Mouse (Mus musculus) intestine, embryonic 16.5 days (tissue): ENCODE measurements around the gene Eno1. TPM values are rescaled to one million over a fixed set of nuclear protein-coding genes. Genes with fewer than 3 reads are reported as not detected.
A peak's percentile ranks its signal among the peaks of the same experiment; 100 is the strongest.

Experiments
- ATAC-seq: fragments of 200-750 bp; cut with Nextera tagmentation; 2 replicates; pipeline ENCODE4 v1.8.0; 2017; ENCODE audit warnings: moderate TSS enrichment, moderate library complexity
- H3K27ac ChIP-seq: fragments of 300-500 bp; sonication (generic); 2 replicates; pipeline ENCODE4 v1.5.1; 2014; ENCODE audit warnings: mild to moderate bottlenecking, low read length
- H3K27me3 ChIP-seq: fragments of 300-500 bp; sonication (generic); replicated peaks from 2 replicates; pipeline ENCODE4 v1.6.1; 2014; ENCODE audit warnings: low read length, control low read depth, mixed read lengths; ENCODE audit not compliant: control insufficient read depth, insufficient read depth
- H3K36me3 ChIP-seq: fragments of 300-500 bp; sonication (generic); 2 replicates; pipeline ENCODE4 v1.6.1; 2014; ENCODE audit warnings: low read length, control low read depth; ENCODE audit not compliant: control insufficient read depth, insufficient read depth
- H3K4me1 ChIP-seq: fragments of 300-500 bp; sonication (generic); 2 replicates; pipeline ENCODE4 v1.6.1; 2014; ENCODE audit warnings: low read length, control low read depth, mixed read lengths; ENCODE audit not compliant: control insufficient read depth, insufficient read depth
- H3K4me2 ChIP-seq: fragments of 300-500 bp; sonication (generic); 2 replicates; pipeline ENCODE4 v1.6.1; 2014; ENCODE audit warnings: low read depth, low read length, control low read depth
- H3K4me3 ChIP-seq: fragments of 300-500 bp; sonication (generic); 2 replicates; pipeline ENCODE4 v1.5.1; 2014; ENCODE audit warnings: mild to moderate bottlenecking, low read length
- H3K9ac ChIP-seq: fragments of 300-500 bp; sonication (generic); 2 replicates; pipeline ENCODE4 v1.6.1; 2014; ENCODE audit warnings: low read depth, low read length
- H3K9me3 ChIP-seq: fragments of 300-500 bp; sonication (generic); 2 replicates; pipeline ENCODE4 v1.6.1; 2016; ENCODE audit warnings: low read length, control low read depth; ENCODE audit not compliant: control insufficient read depth
- WGBS: fragments of 180-500 bp; shearing (Covaris S2); extraction: QIAGEN DNeasy Blood & Tissue Kit; methylation state at CpG from one replicate; pipeline ENCODE4 v1.1.7; 2014; 5-methylcytosine and 5-hydroxymethylcytosine counted together
- polyA plus RNA-seq: library from polyadenylated mRNA; unstranded; fragments of >200 nt; fragmentation: Nextera tagmentation; extraction: Ambion mirVana; gene quantifications from 2 replicates; pipeline ENCODE4 v1.2.1, GENCODE M21; 2015

Gene Eno1
- polyA plus RNA-seq, 1 experiment from 2014 or later: 2,067 TPM

DNA sequence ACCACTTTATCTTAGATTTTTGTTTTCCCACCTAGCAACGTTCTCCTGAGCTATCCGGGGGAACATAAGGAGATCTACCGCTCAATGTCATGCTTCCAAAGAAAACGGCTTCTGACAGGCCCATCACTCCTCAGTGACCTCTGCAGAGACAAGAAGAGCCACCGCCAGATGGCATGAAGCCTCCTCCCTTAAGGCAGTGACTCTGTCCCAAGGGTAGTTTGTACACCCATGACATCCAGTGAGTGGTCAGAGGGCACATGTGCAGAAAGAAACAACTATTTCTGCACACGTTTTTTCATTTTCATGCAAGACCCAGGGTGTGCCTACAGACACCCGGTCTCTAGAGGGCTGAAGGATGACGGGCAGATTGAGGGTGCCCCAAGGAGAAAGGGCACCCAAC is 26.2 kb upstream of the Eno1 start:
- Histone ChIP-seq H3K4me3 (no peak overlapping the region), H3K9ac (no peak overlapping the region), H3K9me3 (no peaks in the 10 kb centered on the region), H3K4me2 (no peak overlapping the region), H3K27ac (no peak overlapping the region), H3K36me3 (no peaks in the 10 kb centered on the region), H3K27me3 (no peaks in the 10 kb centered on the region), H3K4me1 (no peaks in the 10 kb centered on the region; the same call in 1 of the 2 replicates)
- WGBS: 84% methylated on average over 8 of the region's 8 CpGs
- ATAC-seq: no peak

DNA sequence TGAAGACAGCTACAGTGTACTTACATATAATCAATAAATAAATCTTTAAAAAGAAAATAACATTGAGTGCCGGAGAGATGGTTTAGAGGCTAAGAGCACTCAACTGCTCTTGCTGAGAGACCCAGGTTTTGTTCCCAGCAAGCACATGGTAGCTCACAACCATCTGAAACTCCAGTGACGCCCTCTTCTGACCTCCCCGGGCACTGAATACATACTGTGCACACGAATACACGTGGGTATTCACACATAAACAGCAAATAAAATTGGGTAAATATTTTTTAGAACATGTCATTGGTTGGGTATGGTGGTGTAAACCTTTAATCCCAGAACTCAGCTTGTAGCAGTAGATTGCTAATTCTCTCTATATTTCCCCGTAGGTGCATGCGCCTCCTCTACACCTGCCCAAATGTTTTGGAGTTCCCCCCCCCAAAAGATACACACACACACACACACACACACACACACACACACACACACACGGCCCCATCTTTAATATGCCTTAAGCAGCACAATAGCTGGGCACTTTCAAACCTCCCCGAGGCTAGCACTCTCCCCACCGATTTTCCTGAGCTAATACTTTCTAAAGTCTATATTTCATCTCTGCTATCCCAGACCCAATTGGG is 24.5 kb upstream of the Eno1 start:
- peak overlapping the region; percentile 38 for H3K4me3 ChIP-seq
- peak overlapping the region; percentile 54 for H3K4me2 ChIP-seq
- H3K36me3 ChIP-seq: no peaks in the 10 kb centered on the region
- no peaks in the 10 kb centered on the region; the same call in 1 of the 2 replicates for H3K4me1 ChIP-seq
- 51% methylated on average over 10 of the region's 10 CpGs for WGBS
- peak overlapping the region; percentile 51; the same call in 1 of the 2 replicates for H3K9ac ChIP-seq
- no peak overlapping the region for H3K27ac ChIP-seq
- peak; percentile 51 for ATAC-seq
- no peaks in the 10 kb centered on the region for H3K9me3 ChIP-seq
- H3K27me3 ChIP-seq: no peaks in the 10 kb centered on the region

DNA sequence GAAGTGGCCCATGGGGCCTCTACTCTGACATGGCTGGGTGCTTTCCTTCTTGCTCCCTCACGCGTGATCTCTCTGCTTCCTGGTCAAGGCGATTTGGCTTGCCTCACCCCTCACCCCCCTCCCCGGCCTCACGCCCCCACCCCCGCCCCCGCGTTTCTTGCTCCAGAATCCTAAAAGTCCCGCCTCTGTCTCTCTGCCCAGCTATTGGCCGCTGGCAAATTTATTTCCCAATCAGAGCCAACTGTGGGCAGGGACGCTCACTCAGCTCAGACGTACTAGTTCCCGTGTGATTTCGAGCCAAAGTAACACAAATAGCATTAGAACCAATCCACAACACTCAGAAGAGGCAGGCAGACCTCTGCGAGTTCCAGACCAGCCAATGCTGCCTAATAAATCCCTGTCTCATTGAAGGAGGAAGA is 24.0 kb upstream of the Eno1 start:
- Histone ChIP-seq H3K4me1 (no peaks in the 10 kb centered on the region; the same call in 1 of the 2 replicates), H3K27ac (0 out of 2 replicates have a peak overlapping the region, but pooled peaks have one; percentile 1), H3K4me2 (peak overlapping the region; percentile 54), H3K9ac (peak overlapping the region; percentile 51), H3K4me3 (peak overlapping the region; percentile 38), H3K9me3 (no peaks in the 10 kb centered on the region), H3K27me3 (no peaks in the 10 kb centered on the region), H3K36me3 (no peaks in the 10 kb centered on the region)
- 3% methylated on average over 15 of the region's 15 CpGs for WGBS
- peak; percentile 88 for ATAC-seq

DNA sequence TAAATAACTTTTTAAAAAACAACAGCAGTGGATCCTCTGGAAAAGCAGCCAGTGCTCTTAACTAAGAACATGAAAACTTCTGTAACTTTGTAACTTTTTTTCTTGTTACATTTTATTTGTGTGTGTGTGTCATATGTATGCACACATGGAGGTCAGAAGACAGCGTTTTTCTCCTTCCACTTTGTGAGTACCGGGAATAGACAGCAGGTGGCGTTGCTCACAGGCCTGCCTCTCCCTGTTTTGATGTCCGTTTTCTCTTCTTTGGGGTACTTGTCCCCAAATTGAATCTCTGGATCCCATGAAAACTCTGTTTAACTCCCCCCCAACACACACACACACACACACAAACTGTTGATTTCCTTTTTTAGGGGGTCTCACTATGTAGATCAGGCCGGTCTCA is 22.6 kb upstream of the Eno1 start:
- Histone ChIP-seq H3K4me3 (no peak overlapping the region), H3K9ac (no peak overlapping the region), H3K27me3 (no peaks in the 10 kb centered on the region), H3K4me2 (no peak overlapping the region), H3K9me3 (no peaks in the 10 kb centered on the region), H3K27ac (no peak overlapping the region), H3K4me1 (no peaks in the 10 kb centered on the region; the same call in 1 of the 2 replicates), H3K36me3 (no peaks in the 10 kb centered on the region)
- ATAC-seq: no peak
- WGBS: 35% methylated on average over 5 of the region's 5 CpGs

DNA sequence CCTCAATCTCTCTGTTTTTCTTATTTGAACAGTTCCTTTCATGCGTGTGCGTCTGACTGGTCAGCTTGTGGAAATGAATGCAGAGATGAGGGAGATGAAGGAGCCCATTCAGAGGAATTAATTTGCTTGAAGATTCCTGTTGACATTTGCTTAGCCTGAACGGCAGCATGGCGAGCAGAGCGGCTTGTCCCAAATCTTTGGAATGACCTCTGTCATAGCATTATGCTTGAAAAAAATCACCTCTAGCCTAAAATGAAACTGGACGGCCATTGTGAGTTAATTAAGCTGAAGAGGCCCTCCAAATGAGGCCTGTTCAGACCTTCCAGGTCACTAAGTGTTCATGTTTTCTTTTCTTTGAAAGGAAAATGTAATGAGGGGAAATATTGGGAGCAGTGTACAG is 20.1 kb upstream of the Eno1 start:
- Histone ChIP-seq H3K4me2 (no peak overlapping the region), H3K27ac (no peak overlapping the region), H3K4me3 (no peak overlapping the region), H3K27me3 (no peaks in the 10 kb centered on the region), H3K4me1 (peaks cover 7% of the 10 kb centered on the region), H3K9ac (no peak overlapping the region), H3K9me3 (no peaks in the 10 kb centered on the region), H3K36me3 (no peaks in the 10 kb centered on the region)
- no peak for ATAC-seq
- WGBS: 78% methylated on average over 6 of the region's 6 CpGs

DNA sequence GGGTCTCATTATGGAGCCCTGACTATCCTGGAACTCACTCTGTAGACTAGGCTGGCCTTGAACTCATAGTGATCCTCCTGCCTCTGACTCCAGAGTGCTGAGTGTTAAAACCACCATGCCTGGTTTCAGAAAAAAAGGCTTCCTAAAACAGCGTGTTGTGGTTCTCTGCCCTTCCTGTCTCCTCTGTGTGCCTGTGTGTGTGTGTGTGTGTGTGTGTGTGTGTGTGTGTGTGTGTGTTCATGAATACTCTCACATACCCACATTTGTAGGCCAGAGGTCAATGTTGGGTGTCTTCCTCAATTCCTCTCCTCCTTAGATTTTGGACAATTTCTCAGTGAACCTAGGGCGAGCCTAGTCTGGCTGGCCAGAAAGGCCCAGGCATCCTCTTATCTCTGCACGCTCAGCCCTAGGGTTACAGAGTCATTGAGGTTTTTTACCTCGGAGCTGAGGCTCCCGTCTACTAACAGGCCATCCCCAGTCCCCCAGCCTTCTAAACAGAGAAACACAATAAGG is 19.4 kb upstream of the Eno1 start:
- Histone ChIP-seq H3K4me2 (no peak overlapping the region), H3K27me3 (no peaks in the 10 kb centered on the region), H3K27ac (no peak overlapping the region), H3K4me3 (no peak overlapping the region), H3K4me1 (peaks cover 7% of the 10 kb centered on the region), H3K9ac (no peak overlapping the region), H3K9me3 (no peaks in the 10 kb centered on the region), H3K36me3 (no peaks in the 10 kb centered on the region)
- 66% methylated on average over 5 of the region's 5 CpGs for WGBS
- no peak for ATAC-seq

DNA sequence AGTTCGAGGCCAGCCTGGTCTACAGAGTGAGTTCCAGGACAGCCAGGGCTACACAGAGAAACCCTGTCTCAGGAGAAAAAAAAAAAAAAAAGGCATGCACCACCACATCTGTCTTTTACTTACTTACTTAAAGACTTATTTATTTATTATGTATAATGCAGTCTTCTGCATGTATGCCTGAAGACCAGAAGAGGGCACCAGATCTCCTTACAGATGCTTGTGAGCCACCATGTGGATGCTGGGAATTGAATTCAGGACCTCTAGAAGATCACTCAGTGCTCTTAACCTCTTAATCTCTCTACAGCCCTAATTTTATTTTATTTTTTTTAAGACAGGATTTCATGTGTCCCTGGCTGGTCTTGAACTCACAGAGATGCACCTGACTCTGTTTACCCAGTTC is 18.6 kb upstream of the Eno1 start:
- ATAC-seq: no peak
- H3K36me3 ChIP-seq: no peaks in the 10 kb centered on the region
- no peaks in the 10 kb centered on the region for H3K9me3 ChIP-seq
- H3K4me3 ChIP-seq: no peak overlapping the region
- H3K4me2 ChIP-seq: no peak overlapping the region
- H3K27me3 ChIP-seq: no peaks in the 10 kb centered on the region
- WGBS: 92% methylated on average over 1 of the region's 1 CpGs
- H3K27ac ChIP-seq: no peak overlapping the region
- peaks cover 7% of the 10 kb centered on the region for H3K4me1 ChIP-seq
- H3K9ac ChIP-seq: no peak overlapping the region

DNA sequence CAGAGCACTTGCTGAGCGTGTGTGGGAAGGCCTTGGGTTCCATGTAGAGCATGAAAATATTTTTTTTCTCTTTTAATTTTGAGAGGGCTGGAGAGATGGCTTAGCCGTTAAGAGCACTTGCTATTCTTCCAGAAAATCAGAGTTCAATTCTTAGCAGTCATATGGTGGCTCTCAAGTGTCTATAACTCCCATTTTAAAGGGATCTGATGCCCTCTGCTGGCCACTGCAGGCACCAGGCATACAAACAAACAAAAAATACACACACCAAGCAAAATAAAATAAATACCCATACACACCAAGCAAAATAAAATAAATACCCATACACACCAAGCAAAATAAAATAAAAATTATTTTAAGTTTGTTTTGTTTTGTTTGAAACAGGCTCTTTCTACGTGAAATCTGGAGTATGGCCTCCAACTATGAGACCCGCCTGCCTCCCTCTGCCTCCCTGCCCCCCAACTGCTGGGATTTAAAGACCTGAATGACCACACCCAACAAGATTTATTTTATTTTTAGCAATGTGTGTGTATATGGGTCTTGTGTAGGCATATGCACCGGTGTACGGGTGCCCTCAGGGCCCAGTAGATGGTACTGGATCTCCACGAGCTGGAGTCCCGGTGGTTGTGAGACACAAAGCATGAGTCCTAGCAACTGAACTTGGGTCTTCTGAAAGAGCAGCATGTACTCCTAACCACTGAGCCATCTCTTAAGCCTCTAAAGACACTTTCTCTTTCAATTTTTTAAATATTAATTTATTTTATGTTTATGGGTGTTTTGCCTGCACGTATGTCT is 16.8 kb upstream of the Eno1 start:
- Histone ChIP-seq H3K36me3 (no peaks in the 10 kb centered on the region), H3K4me1 (peaks cover 7% of the 10 kb centered on the region; the same call in 1 of the 2 replicates), H3K9ac (no peak overlapping the region), H3K9me3 (no peaks in the 10 kb centered on the region), H3K4me3 (no peak overlapping the region), H3K27me3 (no peaks in the 10 kb centered on the region), H3K4me2 (no peak overlapping the region), H3K27ac (no peak overlapping the region)
- 76% methylated on average over 9 of the region's 9 CpGs for WGBS
- ATAC-seq: no peak

DNA sequence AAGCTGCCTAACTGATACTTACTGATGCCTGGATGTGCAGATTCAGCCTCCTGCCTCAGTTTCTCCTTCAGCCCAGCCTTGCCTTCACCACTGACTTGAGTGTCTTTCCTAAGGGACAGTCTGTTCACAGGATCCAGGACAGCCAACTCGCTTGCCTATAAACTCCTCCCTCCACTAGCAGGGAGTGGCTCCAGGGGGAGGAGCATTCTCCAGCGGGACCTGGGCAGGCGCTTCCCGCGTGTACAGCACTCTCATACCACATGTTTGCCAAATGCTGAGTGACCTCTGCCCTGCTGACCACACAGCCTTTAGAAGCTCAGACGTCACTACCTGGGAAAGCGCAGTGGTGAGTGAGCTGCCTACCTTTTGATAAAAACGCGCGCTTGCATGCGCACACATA is 15.9 kb upstream of the Eno1 start:
- peak overlapping the region; percentile 61 for H3K4me2 ChIP-seq
- H3K27ac ChIP-seq: peak overlapping the region; percentile 84
- H3K36me3 ChIP-seq: no peaks in the 10 kb centered on the region
- H3K4me1 ChIP-seq: peaks cover 7% of the 10 kb centered on the region; the same call in 1 of the 2 replicates
- peak overlapping the region; percentile 34 for H3K4me3 ChIP-seq
- 14% methylated on average over 11 of the region's 11 CpGs for WGBS
- no peaks in the 10 kb centered on the region for H3K27me3 ChIP-seq
- peak overlapping the region; percentile 48 for H3K9ac ChIP-seq
- ATAC-seq: peak; percentile 87
- no peaks in the 10 kb centered on the region for H3K9me3 ChIP-seq
